Mouse (Mus musculus) liver, adult 2 months (tissue): ENCODE results near the gene Mrps16. TPM values are rescaled to one million over a fixed set of nuclear protein-coding genes. Genes with fewer than 3 reads are reported as not detected.

ENCODE experiments used
- DNase-seq: peaks from one replicate; pipeline ENCODE4 v3.0.0-alpha.2; 2011; ENCODE audit warnings: low read depth, low spot score; ENCODE audit errors: extremely low read depth
- H3K27ac ChIP-seq: fragments of 200-500 bp; replicated peaks from 2 replicates; pipeline ENCODE4 v1.5.1; 2012; ENCODE audit warnings: low read depth, mild to moderate bottlenecking, control low read depth, inconsistent platforms, low read length; ENCODE audit not compliant: insufficient read depth
- H3K27me3 ChIP-seq: fragments of 200-500 bp; 2 replicates; pipeline ENCODE4 v1.6.1; 2012; ENCODE audit warnings: mild to moderate bottlenecking, moderate library complexity, low read length, inconsistent platforms; ENCODE audit not compliant: control insufficient read depth, insufficient read depth
- H3K36me3 ChIP-seq: fragments of 200-500 bp; 2 replicates; pipeline ENCODE4 v1.6.1; 2012; ENCODE audit warnings: low read length, inconsistent platforms; ENCODE audit not compliant: control insufficient read depth, insufficient read depth
- H3K4me1 ChIP-seq: fragments of 200-500 bp; 2 replicates; pipeline ENCODE4 v1.6.1; 2011; ENCODE audit warnings: low read length; ENCODE audit not compliant: control insufficient read depth, insufficient read depth
- H3K4me3 ChIP-seq: fragments of 200-500 bp; 2 replicates; pipeline ENCODE4 v1.5.1; 2011; ENCODE audit warnings: low read depth, mild to moderate bottlenecking, control low read depth, low read length, moderate library complexity; ENCODE audit not compliant: insufficient read depth
- H3K79me2 ChIP-seq: fragments of 200-500 bp; 2 replicates; pipeline ENCODE4 v1.6.1; 2012; ENCODE audit warnings: inconsistent platforms, mild to moderate bottlenecking, low read length, moderate library complexity; ENCODE audit not compliant: control insufficient read depth, insufficient read depth
- H3K9ac ChIP-seq: fragments of 200-500 bp; 2 replicates; pipeline ENCODE4 v1.6.1; 2012; ENCODE audit warnings: low read depth, mild to moderate bottlenecking, control low read depth, inconsistent platforms, low read length
- CTCF ChIP-seq: fragments of 200-500 bp; IDR thresholded peaks from 2 replicates; pipeline ENCODE4 v1.5.1; 2011; ENCODE audit warnings: low read depth, low read length, control low read depth
- POLR2A ChIP-seq: fragments of 200-500 bp; IDR thresholded peaks from 2 replicates; pipeline ENCODE4 v1.6.1; 2011; ENCODE audit warnings: low read length, control low read depth; ENCODE audit not compliant: insufficient read depth; ENCODE audit errors: extremely low read depth
- WGBS: fragments of 180-500 bp; shearing (Covaris S2); methylation state at CpG from one replicate; pipeline ENCODE4 v1.1.7; 2018; 5-methylcytosine and 5-hydroxymethylcytosine counted together
- polyA plus RNA-seq: library from polyadenylated mRNA; depleted of rRNA; stranded (reverse); fragments of >200 nt; gene quantifications from 2 replicates; pipeline ENCODE4 v1.2.3, GENCODE M21; 2012
- total RNA-seq: library from RNA; depleted of rRNA; stranded (reverse); fragments of >200 nt; gene quantifications from 2 replicates; pipeline ENCODE4 v1.2.3, GENCODE M21; 2014

Gene Mrps16
- total and polyA plus RNA-seq, 2 experiments: 24.9 to 29.2 TPM

DNA sequence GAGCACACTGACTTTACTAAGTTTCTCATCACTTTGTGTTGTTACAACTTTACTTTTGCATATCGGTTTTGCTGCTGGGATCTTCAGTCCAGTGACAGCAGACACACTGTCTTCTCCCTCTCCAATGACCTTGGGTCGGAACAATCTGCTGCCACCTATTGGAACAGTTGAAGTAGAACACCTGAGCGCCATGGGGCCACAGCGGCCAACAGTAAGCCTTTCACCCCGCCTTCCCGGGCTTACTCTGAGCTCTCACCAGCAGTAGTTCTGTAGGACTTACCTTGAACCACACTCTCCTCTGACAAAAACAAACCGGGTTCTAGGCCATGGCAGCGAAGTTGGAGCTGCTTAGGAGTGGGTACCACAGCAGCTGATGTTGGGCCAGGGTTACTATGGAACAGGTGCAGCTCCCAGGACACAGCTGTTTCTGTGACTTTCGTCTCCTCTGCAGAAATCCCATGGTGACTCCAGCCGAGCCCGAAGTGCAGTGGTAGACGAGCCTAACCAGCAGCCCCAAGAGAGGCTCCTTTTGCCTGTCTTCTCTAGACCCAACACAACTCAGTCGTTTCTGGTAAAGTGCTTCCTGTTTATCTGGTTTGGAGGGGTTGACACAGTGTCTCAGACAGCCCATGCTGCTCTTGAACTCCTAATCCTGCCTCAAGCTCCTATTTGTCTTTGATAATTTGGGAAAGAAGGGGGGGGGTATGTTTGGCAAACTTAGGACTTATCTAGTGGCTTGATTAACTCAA lies 14.9 kb downstream of the Mrps16 start:
- H3K27ac ChIP-seq: no peak overlapping the region
- no peak overlapping the region for H3K4me3 ChIP-seq
- no peaks in the 10 kb centered on the region for H3K4me1 ChIP-seq
- H3K79me2 ChIP-seq: no peaks in the 10 kb centered on the region
- WGBS: 34% methylated on average over 13 of the region's 13 CpGs
- 0 out of 2 replicates have a peak overlapping the region, but pooled peaks have one; percentile 1 for H3K9ac ChIP-seq
- peak; percentile 64 for DNase-seq
- no peaks in the 10 kb centered on the region for H3K27me3 ChIP-seq
- peaks cover 10% of the 10 kb centered on the region for H3K36me3 ChIP-seq
- peak; percentile 83 for TF ChIP-seq CTCF
- TF ChIP-seq POLR2A: no peak

- Histone ChIP-seq H3K4me3 (no peak overlapping the region), H3K36me3 (peaks cover 9% of the 10 kb centered on the region), H3K4me1 (no peaks in the 10 kb centered on the region), H3K27me3 (no peaks in the 10 kb centered on the region), H3K79me2 (no peaks in the 10 kb centered on the region), H3K9ac (no peak overlapping the region), H3K27ac (no peak overlapping the region)
- 47% methylated on average over 4 of the region's 4 CpGs for WGBS
- no peak for TF ChIP-seq CTCF
- no peak for TF ChIP-seq POLR2A
- DNase-seq: no peak
Observed at GRCm38 (mm10) chr14:20377112-20377521, 16.3 kb downstream of the Mrps16 start.

- Histone ChIP-seq H3K27ac (no peak overlapping the region), H3K4me1 (no peaks in the 10 kb centered on the region), H3K4me3 (no peak overlapping the region), H3K79me2 (no peaks in the 10 kb centered on the region), H3K27me3 (no peaks in the 10 kb centered on the region), H3K9ac (no peak overlapping the region), H3K36me3 (peaks cover 17% of the 10 kb centered on the region)
- whole genome bisulfite sequencing: 90% methylated on average over 1 of the region's 1 CpGs
- DNase-seq: no peak
- TF ChIP-seq CTCF (no peak), POLR2A (no peak)
Observed at GRCm38 (mm10) chr14:20371854-20372253, 21.6 kb downstream of the Mrps16 start.

DNA sequence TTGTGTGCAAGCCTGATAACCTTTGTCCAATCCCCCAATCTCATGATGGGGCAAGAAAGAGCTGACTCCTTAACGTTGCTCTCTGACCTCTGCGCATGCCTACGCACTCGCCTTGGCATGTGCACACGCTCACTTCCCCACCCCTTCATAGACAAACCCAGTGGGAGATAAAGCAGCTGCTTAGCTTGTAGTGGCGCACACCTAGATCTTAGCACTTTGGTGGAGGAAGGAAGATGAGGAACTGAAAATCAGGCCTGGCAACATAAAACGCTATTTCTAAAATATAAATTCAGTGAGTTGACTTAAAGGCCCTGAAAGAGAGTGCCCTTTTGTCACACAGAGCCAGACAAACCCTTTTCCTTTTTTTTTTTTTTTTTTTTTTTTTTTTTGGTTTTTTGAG lies 22.6 kb downstream of the Mrps16 start:
- TF ChIP-seq CTCF (no peak), POLR2A (no peak)
- Histone ChIP-seq H3K4me1 (no peaks in the 10 kb centered on the region), H3K9ac (no peak overlapping the region), H3K36me3 (peaks cover 18% of the 10 kb centered on the region), H3K27ac (no peak overlapping the region), H3K4me3 (no peak overlapping the region), H3K79me2 (no peaks in the 10 kb centered on the region), H3K27me3 (no peaks in the 10 kb centered on the region)
- WGBS: 86% methylated on average over 7 of the region's 7 CpGs
- DNase-seq: no peak

- Histone ChIP-seq H3K79me2 (no peaks in the 10 kb centered on the region), H3K4me1 (no peaks in the 10 kb centered on the region), H3K4me3 (no peak overlapping the region), H3K27me3 (no peaks in the 10 kb centered on the region), H3K9ac (no peak overlapping the region), H3K27ac (no peak overlapping the region), H3K36me3 (peaks cover 25% of the 10 kb centered on the region)
- WGBS: 98% methylated on average over 3 of the region's 3 CpGs
- TF ChIP-seq CTCF (no peak), POLR2A (no peak)
- DNase-seq: no peak
Observed at GRCm38 (mm10) chr14:20368271-20368670, 25.2 kb downstream of the Mrps16 start.

DNA sequence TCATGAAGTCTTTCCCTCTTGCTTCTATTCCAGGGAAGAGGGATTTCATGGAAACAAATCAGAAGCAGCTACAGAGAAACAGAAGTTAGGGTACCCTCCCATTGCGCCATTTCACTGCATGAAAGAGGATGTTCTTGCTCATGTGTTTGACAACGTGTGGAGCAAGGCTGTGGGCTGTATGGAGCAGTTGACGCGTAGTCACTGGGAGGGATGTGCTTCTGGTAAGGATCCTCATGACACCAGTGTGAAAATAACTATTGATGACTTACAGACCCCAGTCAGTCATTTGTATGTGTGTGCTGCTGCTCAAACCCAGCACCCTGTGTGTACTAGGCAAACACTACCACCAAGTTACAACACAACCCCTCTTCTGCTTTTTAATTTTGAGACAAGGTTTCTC lies 30.2 kb downstream of the Mrps16 start:
- TF ChIP-seq CTCF: no peak
- TF ChIP-seq POLR2A: no peak
- Histone ChIP-seq H3K36me3 (peaks cover 46% of the 10 kb centered on the region), H3K4me1 (no peaks in the 10 kb centered on the region), H3K79me2 (no peaks in the 10 kb centered on the region), H3K27ac (no peak overlapping the region), H3K9ac (no peak overlapping the region), H3K4me3 (no peak overlapping the region), H3K27me3 (no peaks in the 10 kb centered on the region)
- 93% methylated on average over 4 of the region's 4 CpGs for WGBS
- no peak for DNase-seq
